Mouse (Mus musculus) kidney, postnatal 25 days (tissue): ENCODE results near the gene Lca5.

Source experiments
- DNase-seq, 2 experiments: peaks; one replicate each; pipeline ENCODE4 v3.0.0; 2021; ENCODE audit warnings: mixed read lengths in 2 of 2

Lca5 gene

GRCm38 (mm10) chr9:83386264-83386855 is 54.6 kb downstream of the Lca5 start:
- no peak for DNase-seq

- DNase-seq = no peak
Observed at GRCm38 (mm10) chr9:83385301-83385700, 55.6 kb downstream of the Lca5 start.

GRCm38 (mm10) chr9:83383235-83383634 is 57.7 kb downstream of the Lca5 start:
- DNase-seq = no peak

- peak in 1 of 2 experiments; percentile 41 for DNase-seq
Observed at GRCm38 (mm10) chr9:83382775-83383174, 58.2 kb downstream of the Lca5 start.

- DNase-seq = peak in 1 of 2 experiments; percentile 32
Observed at GRCm38 (mm10) chr9:83381317-83381716, 59.6 kb downstream of the Lca5 start.

- DNase-seq = peak in 1 of 2 experiments; percentile 20
Observed at GRCm38 (mm10) chr9:83379661-83380060, 61.3 kb downstream of the Lca5 start.

GRCm38 (mm10) chr9:83377132-83377531 is 63.8 kb downstream of the Lca5 start:
- DNase-seq = no peak

GRCm38 (mm10) chr9:83375522-83376176 is 65.3 kb downstream of the Lca5 start:
- DNase-seq = no peak

- DNase-seq = no peak
Observed at GRCm38 (mm10) chr9:83370907-83371306, 70.0 kb downstream of the Lca5 start.

GRCm38 (mm10) chr9:83368234-83368633 is 72.7 kb downstream of the Lca5 start:
- DNase-seq = peak; percentile 49 to 72

- no peak for DNase-seq
Observed at GRCm38 (mm10) chr9:83355802-83356201, 85.1 kb downstream of the Lca5 start.

- no peak for DNase-seq
Observed at GRCm38 (mm10) chr9:83353316-83353715, 87.6 kb downstream of the Lca5 start.

GRCm38 (mm10) chr9:83351171-83351570 is 89.8 kb downstream of the Lca5 start:
- DNase-seq = no peak

- DNase-seq = peak; percentile 54 to 62
Observed at GRCm38 (mm10) chr9:83350613-83351012, 90.3 kb downstream of the Lca5 start.

GRCm38 (mm10) chr9:83349905-83350304 is 91.0 kb downstream of the Lca5 start:
- no peak for DNase-seq

- no peak for DNase-seq
Observed at GRCm38 (mm10) chr9:83349504-83349903, 91.4 kb downstream of the Lca5 start.

- no peak for DNase-seq
Observed at GRCm38 (mm10) chr9:83347521-83347920, 93.4 kb downstream of the Lca5 start.

- DNase-seq = no peak
Observed at GRCm38 (mm10) chr9:83342491-83343370, 98.2 kb downstream of the Lca5 start.
